Mouse (Mus musculus) large intestine, adult 2 months (tissue): ENCODE results near the gene Dido1. TPM values are rescaled to one million over a fixed set of nuclear protein-coding genes. Genes with fewer than 3 reads are reported as not detected.

ENCODE experiments used
- DNase-seq: peaks from one replicate; pipeline ENCODE4 v3.0.0-alpha.2; 2012; ENCODE audit warnings: low read depth, low spot score
- WGBS: fragments of 180-500 bp; shearing (Covaris S2); methylation state at CpG from one replicate; pipeline ENCODE4 v1.1.7; 2018; 5-methylcytosine and 5-hydroxymethylcytosine counted together
- polyA plus RNA-seq: library from polyadenylated mRNA; depleted of rRNA; stranded (reverse); fragments of >200 nt; gene quantifications from 2 replicates; pipeline ENCODE4 v1.2.3, GENCODE M21; 2012

Gene Dido1
- polyA plus RNA-seq, 1 experiment: 8.3 TPM

DNA sequence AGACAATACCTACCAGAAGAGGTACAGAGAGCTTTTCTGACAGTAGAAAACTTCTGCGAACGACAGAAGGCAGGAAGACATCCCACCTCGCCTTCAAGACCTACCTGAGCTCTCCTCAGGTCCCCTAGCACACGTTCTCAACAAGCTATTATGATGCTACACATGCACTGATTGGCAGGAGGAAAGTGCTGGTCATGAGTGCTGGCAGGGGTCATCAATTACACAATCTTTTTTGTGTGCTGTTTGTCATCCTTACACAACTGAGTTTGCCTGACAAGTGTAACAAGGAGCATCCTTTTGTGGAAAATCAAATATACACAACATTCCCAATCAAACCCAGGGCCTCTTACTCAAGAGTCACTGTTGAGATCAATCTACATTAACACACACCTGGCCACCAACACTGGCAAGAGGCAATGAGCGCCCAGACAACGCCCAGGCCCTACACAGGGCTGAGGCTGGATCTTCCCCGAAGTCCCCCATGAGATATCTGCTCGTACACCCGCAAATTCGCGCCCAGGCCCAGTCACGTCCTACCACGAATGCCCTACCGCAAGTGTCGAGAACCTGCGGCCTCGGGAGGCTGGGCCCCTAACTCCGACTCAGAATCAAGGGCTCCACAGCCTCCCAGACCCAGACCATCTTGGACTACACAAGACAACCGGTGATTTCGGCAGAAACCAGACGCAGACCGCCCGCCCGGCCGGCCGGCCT, 8.6 kb downstream of the Dido1 start:
- DNase-seq: no peak
- 2% methylated on average over 26 of the region's 26 CpGs for WGBS

GRCm38 (mm10) chr2:180700457-180700856, 9.3 kb downstream of the Dido1 start:
- no peak for DNase-seq

GRCm38 (mm10) chr2:180695176-180695575, 14.6 kb downstream of the Dido1 start:
- DNase-seq: no peak
- 62% methylated on average over 2 of the region's 2 CpGs for WGBS

More at GRCm38 (mm10) chr2:180700457-180700856, 9.3 kb downstream of the Dido1 start:
- WGBS: 21% methylated on average over 5 of the region's 5 CpGs

DNA sequence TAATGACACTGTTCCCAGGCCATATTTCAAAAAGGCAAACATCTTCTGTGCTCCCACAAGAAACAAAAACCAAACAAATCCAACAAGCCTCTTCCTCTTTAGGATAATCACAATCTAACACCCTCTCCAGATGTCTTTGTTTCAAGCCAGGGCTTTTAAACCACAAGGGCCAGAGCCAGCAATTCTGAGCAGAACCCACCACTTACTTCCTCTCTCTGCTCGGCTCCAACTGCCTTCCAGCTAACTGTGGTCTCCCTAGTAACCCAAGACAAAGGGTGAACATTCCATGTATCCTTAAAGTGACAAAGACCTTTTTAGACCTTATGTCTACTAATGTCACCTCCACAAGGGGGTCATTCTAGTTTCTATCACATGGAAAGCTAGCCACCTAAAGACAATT, 17.2 kb downstream of the Dido1 start:
- WGBS: 2% methylated on average over 1 of the region's 1 CpGs
- no peak for DNase-seq

GRCm38 (mm10) chr2:180689841-180690240, 20.0 kb downstream of the Dido1 start:
- DNase-seq: no peak
- 76% methylated on average over 5 of the region's 5 CpGs for WGBS

DNA sequence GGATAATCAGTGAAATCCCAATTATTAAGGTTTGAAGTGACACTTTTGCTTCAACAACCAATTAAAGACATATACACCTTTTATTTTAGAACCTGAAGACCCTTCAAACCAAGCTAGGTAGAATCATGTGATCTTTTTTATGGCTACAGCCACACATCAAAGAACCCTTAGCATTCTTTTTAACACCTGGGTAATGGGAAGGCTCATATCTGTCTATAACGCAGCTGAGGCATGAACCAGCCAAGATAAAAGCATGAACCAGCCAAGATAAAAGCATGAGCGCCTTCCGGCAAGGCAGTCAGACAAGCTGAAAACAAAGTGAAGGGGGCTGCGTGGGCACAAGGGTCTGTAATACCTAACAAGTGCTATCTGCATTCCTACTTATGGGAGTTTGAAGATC, 25.8 kb downstream of the Dido1 start:
- WGBS: 87% methylated on average over 4 of the region's 4 CpGs

GRCm38 (mm10) chr2:180683524-180683923, 26.3 kb downstream of the Dido1 start:
- WGBS: 84% methylated on average over 2 of the region's 2 CpGs
- DNase-seq: no peak

More for the DNA sequence above, 25.8 kb downstream of the Dido1 start:
- no peak for DNase-seq

DNA sequence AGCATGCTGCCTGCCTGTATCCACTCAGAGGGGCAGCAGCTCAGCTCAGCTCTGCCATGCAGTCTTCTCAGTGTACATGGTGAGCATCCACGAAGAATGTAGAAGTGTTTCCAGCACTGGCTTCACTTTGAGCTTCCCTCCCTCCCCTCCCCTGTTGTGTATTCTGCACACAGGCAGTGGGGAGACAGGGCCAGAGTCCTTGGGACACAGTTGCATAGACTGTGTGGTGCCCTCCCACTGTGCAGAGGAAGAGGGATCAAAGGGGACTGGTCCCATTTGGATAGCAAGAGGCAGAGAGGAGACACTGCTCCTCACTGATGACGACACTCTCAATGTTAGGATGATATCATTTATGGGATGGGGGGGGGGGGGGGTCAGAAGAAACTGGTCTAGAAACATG, 28.6 kb downstream of the Dido1 start:
- WGBS: 55% methylated on average over 2 of the region's 2 CpGs
- no peak for DNase-seq

GRCm38 (mm10) chr2:180678609-180679140, 31.1 kb downstream of the Dido1 start:
- peak; percentile 43 for DNase-seq
- 12% methylated on average over 4 of the region's 4 CpGs for WGBS

GRCm38 (mm10) chr2:180676706-180677105, 33.1 kb downstream of the Dido1 start:
- WGBS: 43% methylated on average over 2 of the region's 2 CpGs
- no peak for DNase-seq

DNA sequence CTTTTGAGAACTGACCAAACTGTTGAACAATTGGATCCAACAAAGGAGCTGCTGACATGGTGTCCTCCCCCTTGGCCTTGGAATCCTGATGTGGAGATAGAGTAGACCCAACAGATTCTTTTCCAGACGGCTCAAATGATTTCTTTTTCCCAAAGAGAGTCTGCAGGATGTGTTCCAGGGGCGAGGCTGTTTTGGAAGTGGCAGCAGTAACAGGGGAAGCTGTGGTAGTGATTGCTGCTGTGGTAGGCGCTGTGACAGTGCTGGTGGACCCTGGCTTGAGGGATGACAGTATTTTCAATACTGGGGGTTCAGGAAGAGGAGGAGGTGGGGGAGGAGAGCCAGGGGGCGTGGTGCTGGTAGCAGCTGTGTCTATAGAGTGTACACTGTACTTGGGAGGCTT, 47.8 kb downstream of the Dido1 start:
- DNase-seq: no peak
- WGBS: 86% methylated on average over 4 of the region's 4 CpGs

DNA sequence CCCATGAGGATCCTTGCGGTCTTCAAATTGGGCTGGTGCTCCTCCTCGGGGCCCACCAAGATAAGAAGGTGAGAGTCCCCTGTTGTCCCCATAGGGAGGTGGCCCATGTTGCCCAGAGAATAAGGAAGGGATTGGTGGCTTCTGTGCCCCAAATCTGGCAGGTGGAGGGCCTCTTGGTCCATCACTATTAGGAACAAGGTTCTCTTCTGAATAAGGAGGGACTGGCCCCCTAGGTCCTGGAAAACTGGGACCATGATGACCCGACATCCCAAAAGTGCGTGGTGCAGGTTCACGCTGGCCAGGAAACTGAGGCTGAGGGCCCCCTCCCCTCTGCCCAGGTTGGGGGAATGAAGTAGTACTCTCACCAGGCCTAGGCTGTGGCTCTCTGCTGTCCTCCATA, 49.3 kb downstream of the Dido1 start:
- DNase-seq: no peak
- 96% methylated on average over 5 of the region's 5 CpGs for WGBS

GRCm38 (mm10) chr2:180659353-180660150, 50.2 kb downstream of the Dido1 start:
- no peak for DNase-seq
- 37% methylated on average over 42 of the region's 42 CpGs for WGBS

- no peak for DNase-seq
- 91% methylated on average over 5 of the region's 5 CpGs for WGBS
These were observed 51.4 kb downstream of the Dido1 start for GRCm38 (mm10) chr2:180658381-180658780.

DNA sequence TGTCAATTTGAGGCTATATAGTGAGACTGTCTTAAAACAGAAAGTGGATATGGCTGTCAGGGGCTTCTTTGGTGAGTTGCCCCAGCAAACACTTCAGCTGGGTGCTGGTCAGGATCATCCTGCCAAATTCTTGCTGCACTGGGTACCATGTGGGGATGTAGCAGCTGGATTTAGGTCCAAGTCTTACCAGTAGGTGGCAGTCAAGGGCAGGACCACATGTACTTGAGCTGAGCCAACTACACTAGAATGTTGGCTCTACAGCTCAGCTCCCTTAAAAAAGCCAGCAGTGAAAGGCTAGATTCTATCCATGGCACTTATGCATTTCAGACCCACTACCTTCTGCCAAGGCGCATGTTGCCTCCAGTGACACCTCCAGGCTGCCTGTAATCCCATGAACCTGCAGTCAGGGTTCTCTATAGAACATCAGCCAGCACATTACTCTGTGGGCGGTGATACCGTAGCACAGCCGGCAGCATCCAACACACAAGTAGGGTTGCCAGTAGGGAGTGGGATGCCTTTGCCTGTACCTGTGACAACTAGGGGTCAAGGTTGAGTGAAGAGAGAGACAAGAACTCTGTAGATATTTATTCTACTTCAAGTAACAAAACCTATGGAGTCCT, 52.3 kb downstream of the Dido1 start:
- DNase-seq: peak; percentile 42
- WGBS: 78% methylated on average over 4 of the region's 4 CpGs

DNA sequence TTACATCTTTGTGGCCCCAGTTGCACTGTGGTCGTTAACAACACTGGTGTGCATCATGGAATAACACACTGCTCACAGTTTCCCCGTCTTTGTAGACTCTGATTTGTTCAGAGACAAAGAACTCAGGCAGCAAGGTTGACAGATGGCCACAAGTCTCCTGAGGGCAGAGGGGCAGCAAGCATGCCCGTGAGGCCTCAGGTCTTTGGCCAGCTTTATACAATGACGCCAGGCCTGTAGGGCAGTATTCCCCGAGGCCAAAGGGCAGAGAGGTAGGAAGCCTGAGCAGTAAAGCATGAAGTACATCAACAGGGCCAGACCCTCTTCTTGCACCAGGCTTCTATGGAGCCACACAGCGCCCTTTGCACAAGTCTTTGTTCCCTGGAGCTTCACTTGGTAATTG, 54.6 kb downstream of the Dido1 start:
- 50% methylated on average over 6 of the region's 6 CpGs for WGBS
- no peak for DNase-seq

GRCm38 (mm10) chr2:180654666-180655065, 55.1 kb downstream of the Dido1 start:
- no peak for DNase-seq
- WGBS: 74% methylated on average over 7 of the region's 7 CpGs

DNA sequence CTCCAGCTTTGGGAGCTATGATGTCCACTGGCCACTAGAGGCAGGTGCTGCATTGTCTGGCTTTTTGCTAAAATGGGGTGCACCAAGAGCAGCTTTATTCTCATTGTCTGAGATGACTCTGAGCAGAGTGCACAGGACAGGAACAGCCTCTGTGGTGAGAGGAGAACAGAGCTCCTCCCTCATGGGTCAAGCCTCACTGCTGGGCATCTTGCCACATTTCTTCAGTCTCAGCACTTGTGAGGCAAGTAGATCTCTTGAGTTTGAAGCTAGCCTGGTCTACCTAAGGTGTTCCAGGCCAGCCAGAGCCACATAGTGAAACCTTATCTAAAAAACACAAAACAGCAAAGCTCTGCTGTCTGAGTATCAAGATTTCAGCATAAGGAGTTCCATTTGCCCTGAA, 63.0 kb downstream of the Dido1 start:
- DNase-seq: no peak

DNA sequence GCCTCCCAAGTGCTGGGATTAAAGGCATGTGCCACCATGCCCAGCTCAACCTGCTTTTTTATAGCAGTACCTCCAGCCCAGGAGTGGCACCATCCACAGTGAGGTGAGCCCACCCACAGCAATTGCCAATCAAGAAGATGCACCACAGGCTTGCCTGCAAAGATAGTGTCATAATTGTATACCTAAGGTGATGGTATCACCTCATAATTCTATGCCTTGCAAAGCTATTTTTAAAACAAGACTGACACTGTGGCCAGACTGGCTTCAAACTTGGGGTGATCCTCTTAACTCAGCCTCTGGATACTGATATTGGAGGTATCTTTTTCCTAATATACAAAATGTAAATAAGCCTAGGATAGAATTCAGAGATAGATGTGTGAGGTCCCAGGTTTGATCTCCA, 66.2 kb downstream of the Dido1 start:
- no peak for DNase-seq

DNA sequence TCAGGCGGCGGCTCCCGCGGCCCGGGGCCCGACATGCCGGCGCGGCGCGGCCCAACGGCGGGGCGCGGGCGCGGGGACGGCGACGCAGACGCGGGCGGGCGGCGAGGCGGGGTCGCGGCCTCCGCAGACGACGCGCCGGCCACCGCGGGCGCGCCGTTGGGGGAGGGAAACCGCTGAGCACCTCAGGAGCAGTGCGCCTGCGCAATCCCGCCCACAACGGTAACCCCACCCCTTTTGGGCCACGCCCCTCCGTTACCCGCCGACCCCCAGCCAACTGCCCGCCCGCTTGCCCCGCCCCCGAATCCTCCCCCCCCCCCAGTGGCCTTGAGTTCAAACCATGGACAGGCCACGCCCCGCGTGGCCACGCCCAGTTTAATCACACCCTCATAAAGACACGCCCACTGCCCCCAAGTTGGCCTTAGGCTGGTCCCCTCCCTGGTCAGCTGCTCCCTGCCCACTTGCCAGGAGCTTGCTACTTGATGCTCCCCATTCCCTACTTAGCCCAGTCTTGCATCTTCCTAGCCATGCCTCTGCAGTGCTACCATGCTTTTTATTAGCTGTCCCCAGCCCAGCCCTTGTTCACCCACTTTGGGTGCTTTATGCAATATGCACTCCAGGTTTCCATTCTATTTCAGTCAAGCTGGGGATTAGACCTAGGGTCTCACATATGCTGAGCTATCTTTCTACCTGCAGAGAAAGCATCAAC, 67.1 kb downstream of the Dido1 start, which contains the start of gene Tcfl5:
TSS of gene Tcfl5 (minus strand) at position 154 of the 706 bp plus-strand sequence.
- DNase-seq: no peak
- WGBS: 37% methylated on average over 50 of the region's 56 CpGs
